Mouse (Mus musculus): ENCODE results near the gene Hivep3. TPM values are rescaled to one million over a fixed set of nuclear protein-coding genes. Genes with fewer than 3 reads are reported as not detected.

Gene Hivep3
- polyA plus RNA-seq, 1 experiment from 2014 or later, result 24.0 TPM

- WGBS, result 81% methylated on average over 4 of the region's 4 CpGs
- peak overlapping the region; percentile 76; the same call in 1 of the 2 replicates for H3K27ac ChIP-seq
- no peaks in the 10 kb centered on the region for H3K9me3 ChIP-seq
- H3K9ac ChIP-seq, result no peak overlapping the region
- H3K36me3 ChIP-seq, result no peaks in the 10 kb centered on the region
- no peak overlapping the region for H3K4me3 ChIP-seq
- no peak for ATAC-seq (ENCODE audit: borderline replicate concordance, extremely low read depth, low FRiP score, low TSS enrichment)
- 0 out of 2 replicates have a peak, but pooled peaks cover 10% of the 10 kb centered on the region for H3K4me1 ChIP-seq
- no peaks in the 10 kb centered on the region for H3K27me3 ChIP-seq
- H3K4me2 ChIP-seq, result no peak overlapping the region
Measured at GRCm38 (mm10) chr4:119881292-119881691, 147.7 kb downstream of the Hivep3 start.

DNA sequence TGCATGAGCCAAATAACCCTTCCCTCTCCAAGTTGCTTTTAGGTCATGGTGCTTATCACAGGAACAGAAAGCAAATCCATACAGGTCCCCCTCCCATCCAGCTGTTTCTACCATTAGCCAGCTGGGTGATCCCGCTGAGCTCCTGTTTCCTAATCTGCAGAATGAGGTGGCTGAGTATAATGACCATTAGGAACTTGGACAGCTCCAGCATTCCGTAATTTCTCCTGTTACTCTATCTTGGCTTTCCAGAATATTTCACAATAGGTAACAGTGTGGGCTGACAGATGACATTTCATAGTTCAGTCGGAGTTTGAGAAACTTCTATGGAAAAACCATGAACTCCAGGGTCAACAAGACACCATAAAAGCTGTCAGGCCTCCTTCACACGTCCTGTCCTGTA, 148.8 kb downstream of the Hivep3 start:
- Histone ChIP-seq H3K27me3 (no peaks in the 10 kb centered on the region), H3K27ac (peak overlapping the region; percentile 84; the same call in 1 of the 2 replicates), H3K9ac (no peak overlapping the region), H3K4me1 (0 out of 2 replicates have a peak, but pooled peaks cover 4% of the 10 kb centered on the region), H3K9me3 (no peaks in the 10 kb centered on the region), H3K4me3 (no peak overlapping the region), H3K4me2 (no peak overlapping the region), H3K36me3 (no peaks in the 10 kb centered on the region)
- WGBS, result 20% methylated on average over 4 of the region's 4 CpGs
- ATAC-seq (ENCODE audit: borderline replicate concordance, extremely low read depth, low FRiP score, low TSS enrichment), result peak; percentile 91

GRCm38 (mm10) chr4:119882814-119883213, 149.2 kb downstream of the Hivep3 start:
- Histone ChIP-seq H3K27ac (peak overlapping the region; percentile 84), H3K4me1 (0 out of 2 replicates have a peak, but pooled peaks cover 4% of the 10 kb centered on the region), H3K36me3 (no peaks in the 10 kb centered on the region), H3K4me2 (no peak overlapping the region), H3K4me3 (no peak overlapping the region), H3K9ac (no peak overlapping the region), H3K27me3 (no peaks in the 10 kb centered on the region), H3K9me3 (no peaks in the 10 kb centered on the region)
- ATAC-seq (ENCODE audit: borderline replicate concordance, extremely low read depth, low FRiP score, low TSS enrichment), result peak; percentile 82
- WGBS, result 16% methylated on average over 5 of the region's 5 CpGs

GRCm38 (mm10) chr4:119886621-119887020, 153.0 kb downstream of the Hivep3 start:
- WGBS, result 32% methylated on average over 3 of the region's 3 CpGs
- no peak overlapping the region for H3K9ac ChIP-seq
- no peaks in the 10 kb centered on the region for H3K36me3 ChIP-seq
- 0 out of 2 replicates have a peak, but pooled peaks cover 4% of the 10 kb centered on the region for H3K4me1 ChIP-seq
- no peak overlapping the region for H3K4me2 ChIP-seq
- no peak overlapping the region for H3K4me3 ChIP-seq
- no peaks in the 10 kb centered on the region for H3K9me3 ChIP-seq
- no peaks in the 10 kb centered on the region for H3K27me3 ChIP-seq
- no peak for ATAC-seq (ENCODE audit: borderline replicate concordance, extremely low read depth, low FRiP score, low TSS enrichment)
- H3K27ac ChIP-seq, result no peak overlapping the region

DNA sequence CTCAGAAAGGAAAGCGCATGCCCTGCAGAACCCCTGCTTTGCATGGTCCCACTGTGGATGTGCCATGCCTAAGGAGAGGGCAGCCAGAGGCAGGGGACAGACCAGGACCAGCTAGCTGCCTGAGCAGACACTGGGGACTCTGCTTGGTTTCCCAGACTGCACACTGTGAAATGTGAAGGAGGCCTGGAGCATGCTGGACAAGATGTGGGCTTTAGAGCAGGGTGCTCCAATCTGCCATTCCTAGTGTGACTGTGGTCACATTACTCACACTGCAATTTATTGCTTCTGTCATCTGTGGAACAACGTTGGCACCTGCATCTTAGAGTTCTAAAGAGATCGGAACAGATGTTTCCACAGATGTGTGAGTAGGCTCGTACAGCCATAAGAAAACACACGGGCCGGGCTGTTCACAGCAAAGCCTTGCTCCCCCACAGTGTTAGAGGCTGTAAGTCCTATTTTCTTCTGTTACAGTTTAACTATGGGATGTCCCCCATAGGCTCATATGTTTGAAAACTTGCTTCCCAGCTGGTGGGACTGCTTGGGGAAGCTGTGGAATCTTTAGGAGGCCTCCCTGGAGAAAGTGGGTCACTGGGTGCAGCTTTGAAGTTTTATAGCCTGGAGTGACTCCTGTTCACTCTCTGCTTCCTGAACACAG, 154.1 kb downstream of the Hivep3 start:
- WGBS, result 75% methylated on average over 6 of the region's 6 CpGs
- Histone ChIP-seq H3K4me3 (no peak overlapping the region), H3K9ac (no peak overlapping the region), H3K9me3 (no peaks in the 10 kb centered on the region), H3K4me2 (no peak overlapping the region), H3K4me1 (0 out of 2 replicates have a peak, but pooled peaks cover 4% of the 10 kb centered on the region), H3K27ac (no peak overlapping the region), H3K36me3 (no peaks in the 10 kb centered on the region), H3K27me3 (no peaks in the 10 kb centered on the region)
- no peak for ATAC-seq (ENCODE audit: borderline replicate concordance, extremely low read depth, low FRiP score, low TSS enrichment)

- Histone ChIP-seq H3K27me3 (no peaks in the 10 kb centered on the region), H3K4me3 (no peak overlapping the region), H3K27ac (no peak overlapping the region), H3K4me2 (no peak overlapping the region), H3K9me3 (no peaks in the 10 kb centered on the region), H3K36me3 (no peaks in the 10 kb centered on the region), H3K4me1 (no peaks in the 10 kb centered on the region), H3K9ac (no peak overlapping the region)
- 69% methylated on average over 5 of the region's 5 CpGs for WGBS
- no peak for ATAC-seq (ENCODE audit: borderline replicate concordance, extremely low read depth, low FRiP score, low TSS enrichment)
Measured at GRCm38 (mm10) chr4:119889760-119890159, 156.2 kb downstream of the Hivep3 start.

DNA sequence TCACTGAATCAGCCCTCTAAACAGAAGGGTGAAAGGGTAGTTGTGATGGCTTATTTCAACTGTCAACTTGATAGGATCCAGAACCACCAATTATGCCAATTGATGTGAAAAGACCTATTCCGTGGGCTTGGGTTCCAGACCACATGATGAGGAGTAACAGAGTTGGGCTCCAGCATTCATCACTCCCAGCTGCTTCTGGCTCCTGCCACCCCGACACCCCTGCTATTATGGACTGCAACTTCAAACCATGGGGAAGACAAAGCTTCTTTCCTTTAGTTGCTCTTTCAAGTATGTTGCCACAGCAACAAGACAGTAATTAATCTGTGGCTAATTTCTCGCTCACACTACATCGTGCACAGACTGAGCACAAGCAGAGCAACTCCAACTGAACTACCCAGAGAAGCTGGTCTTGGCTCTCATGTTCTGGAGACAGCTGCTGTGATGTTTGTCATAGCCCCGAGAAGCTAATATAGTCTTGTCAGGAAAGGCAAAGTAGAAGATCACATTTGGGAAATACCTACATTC, 159.7 kb downstream of the Hivep3 start:
- ATAC-seq (ENCODE audit: borderline replicate concordance, extremely low read depth, low FRiP score, low TSS enrichment), result no peak
- 67% methylated on average over 5 of the region's 5 CpGs for WGBS

GRCm38 (mm10) chr4:119894797-119895458, 161.3 kb downstream of the Hivep3 start:
- H3K4me2 ChIP-seq, result no peak overlapping the region
- no peak overlapping the region for H3K9ac ChIP-seq
- H3K9me3 ChIP-seq, result no peaks in the 10 kb centered on the region
- H3K27me3 ChIP-seq, result no peaks in the 10 kb centered on the region
- peak; percentile 65; the same call in 1 of the 2 replicates for ATAC-seq (ENCODE audit: borderline replicate concordance, extremely low read depth, low FRiP score, low TSS enrichment)
- H3K4me1 ChIP-seq, result 0 out of 2 replicates have a peak, but pooled peaks cover 8% of the 10 kb centered on the region
- H3K36me3 ChIP-seq, result no peaks in the 10 kb centered on the region
- 46% methylated on average over 13 of the region's 13 CpGs for WGBS
- H3K27ac ChIP-seq, result peak overlapping the region; percentile 5; the same call in 1 of the 2 replicates
- H3K4me3 ChIP-seq, result no peak overlapping the region

More for the DNA sequence above, 159.7 kb downstream of the Hivep3 start:
- no peak overlapping the region for H3K4me3 ChIP-seq
- H3K9ac ChIP-seq, result no peak overlapping the region
- H3K9me3 ChIP-seq, result no peaks in the 10 kb centered on the region
- no peak overlapping the region for H3K27ac ChIP-seq
- no peak overlapping the region for H3K4me2 ChIP-seq
- H3K4me1 ChIP-seq, result 0 out of 2 replicates have a peak, but pooled peaks cover 8% of the 10 kb centered on the region
- no peaks in the 10 kb centered on the region for H3K36me3 ChIP-seq
- H3K27me3 ChIP-seq, result no peaks in the 10 kb centered on the region

GRCm38 (mm10) chr4:119895504-119895903, 161.9 kb downstream of the Hivep3 start:
- Histone ChIP-seq H3K27me3 (no peaks in the 10 kb centered on the region), H3K36me3 (no peaks in the 10 kb centered on the region), H3K4me1 (0 out of 2 replicates have a peak, but pooled peaks cover 8% of the 10 kb centered on the region), H3K4me3 (no peak overlapping the region), H3K4me2 (no peak overlapping the region), H3K9me3 (no peaks in the 10 kb centered on the region), H3K27ac (0 out of 2 replicates have a peak overlapping the region, but pooled peaks have one; percentile 5), H3K9ac (no peak overlapping the region)
- no peak for ATAC-seq (ENCODE audit: borderline replicate concordance, extremely low read depth, low FRiP score, low TSS enrichment)
- WGBS, result 61% methylated on average over 5 of the region's 5 CpGs

- Histone ChIP-seq H3K36me3 (no peaks in the 10 kb centered on the region), H3K4me2 (no peak overlapping the region), H3K27me3 (no peaks in the 10 kb centered on the region), H3K4me1 (0 out of 2 replicates have a peak, but pooled peaks cover 8% of the 10 kb centered on the region), H3K9ac (no peak overlapping the region), H3K4me3 (no peak overlapping the region), H3K27ac (no peak overlapping the region), H3K9me3 (no peaks in the 10 kb centered on the region)
- 57% methylated on average over 3 of the region's 3 CpGs for WGBS
- ATAC-seq (ENCODE audit: borderline replicate concordance, extremely low read depth, low FRiP score, low TSS enrichment), result no peak
Measured at GRCm38 (mm10) chr4:119896572-119896971, 163.0 kb downstream of the Hivep3 start.

GRCm38 (mm10) chr4:119897054-119897855, 163.7 kb downstream of the Hivep3 start:
- Histone ChIP-seq H3K36me3 (no peaks in the 10 kb centered on the region), H3K4me1 (peaks cover 11% of the 10 kb centered on the region; the same call in 1 of the 2 replicates), H3K9ac (no peak overlapping the region), H3K4me3 (no peak overlapping the region), H3K4me2 (no peak overlapping the region), H3K9me3 (no peaks in the 10 kb centered on the region), H3K27ac (no peak overlapping the region), H3K27me3 (no peaks in the 10 kb centered on the region)
- ATAC-seq (ENCODE audit: borderline replicate concordance, extremely low read depth, low FRiP score, low TSS enrichment), result no peak
- WGBS, result 79% methylated on average over 6 of the region's 6 CpGs

Measured in lung, embryonic 15.5 days (tissue).